Mouse (Mus musculus): ENCODE data around the gene Slmap. TPM values are rescaled to one million over a fixed set of nuclear protein-coding genes. Genes with fewer than 3 reads are reported as not detected.
"Not testable (repeated sequence)": the region's sequence is repeated elsewhere in the genome, so short reads cannot be mapped to it uniquely, and the experiment has no call there.

Slmap gene
- total RNA-seq (2014; rRNA removed) (43.8 and 50.8 TPM in 2 replicates), polyA plus RNA-seq (2012; rRNA removed) (10.4 and 10.5 TPM in 2 replicates)

DNA sequence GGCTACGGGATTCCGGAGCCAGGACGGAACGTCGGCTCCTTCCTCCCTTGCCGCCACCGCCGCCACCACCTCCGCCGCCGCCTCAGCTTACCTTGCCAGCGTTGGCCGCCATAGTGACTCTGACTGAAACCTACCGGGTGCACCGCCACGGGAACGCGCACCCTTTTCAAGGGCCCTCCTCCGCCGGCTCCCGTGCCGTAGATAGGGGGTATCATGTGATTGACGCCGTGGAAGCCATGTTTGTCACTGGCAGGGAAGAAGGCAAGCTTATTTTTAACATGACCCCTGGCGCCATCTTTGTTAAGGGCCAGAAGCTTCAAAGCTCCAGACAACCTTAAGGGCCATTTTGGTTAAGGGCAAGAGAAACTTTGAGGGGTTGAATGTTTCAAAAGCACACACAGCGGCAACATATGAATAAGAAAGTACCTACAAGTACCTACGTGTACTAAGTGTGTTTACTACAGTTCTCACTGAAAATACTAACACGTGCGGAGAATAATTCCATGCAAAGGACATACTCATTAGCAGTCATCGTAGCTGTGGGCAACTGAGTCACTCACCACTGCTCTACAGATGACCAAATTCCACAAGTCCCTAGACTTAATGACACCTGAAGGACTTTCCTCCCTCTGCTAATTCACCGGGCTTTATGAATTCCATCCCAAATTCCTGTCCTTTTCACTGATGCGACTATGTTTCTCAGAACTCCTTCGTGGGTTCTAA, at the start of gene Slmap:
TSS of gene Slmap (minus strand) at position 175 of the 723 bp plus-strand sequence.
- peaks cover 11% of the 10 kb centered on the region for H3K4me1 ChIP-seq (ENCODE audit: control insufficient read depth, insufficient read depth, low read length)
- H3K36me3 ChIP-seq (ENCODE audit: control insufficient read depth, insufficient read depth, low read length): no peaks in the 10 kb centered on the region; the same call in 1 of the 2 replicates
- TF ChIP-seq CTCF (IDR thresholded peaks at IDR 0.05; ENCODE audit: low read depth, low read length) (no peak), POLR2A (IDR thresholded peaks at IDR 0.05; ENCODE audit: extremely low read depth, insufficient read depth, low read length) (peak; percentile 85)
- H3K9ac ChIP-seq (ENCODE audit: low read depth, low read length): peak within 1 kb of the TSS; percentile 97
- H3K79me2 ChIP-seq (ENCODE audit: control insufficient read depth, insufficient read depth, low read length): peaks cover 15% of the 10 kb centered on the region; the same call in 1 of the 2 replicates
- peak within 1 kb of the TSS; percentile 98 for H3K4me3 ChIP-seq (ENCODE audit: insufficient read depth, low read depth, low read length)
- H3K27ac ChIP-seq (replicated peaks; ENCODE audit: insufficient read depth, low read depth, low read length): peak within 1 kb of the TSS; percentile 80
- no peaks in the 10 kb centered on the region for H3K27me3 ChIP-seq (ENCODE audit: control insufficient read depth, insufficient read depth, low read length)
- 12% methylated on average over 31 of the region's 33 CpGs for WGBS
- peak; percentile 97 for DNase-seq (ENCODE audit: extremely low read depth, low read depth, low spot score)

DNA sequence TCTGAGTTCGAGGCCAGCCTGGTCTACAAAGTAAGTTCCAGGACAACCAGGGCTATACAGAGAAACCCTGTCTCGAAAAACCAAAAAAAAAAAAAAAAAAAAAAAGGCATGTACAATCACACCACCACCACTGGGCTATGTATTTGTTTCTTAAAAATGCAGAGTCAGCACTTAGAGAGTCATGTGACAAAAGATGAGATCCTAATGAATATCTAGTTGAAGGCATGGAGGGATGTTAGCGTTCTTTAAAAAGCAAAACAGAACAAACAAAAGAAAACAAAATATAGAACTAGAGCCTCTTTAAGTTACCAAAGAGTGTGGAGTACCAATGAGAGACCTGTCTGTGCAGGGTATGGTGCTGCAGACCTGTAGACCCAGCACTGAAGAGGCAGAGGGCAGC, 48.9 kb upstream of the Slmap start:
- Histone ChIP-seq H3K4me1 (ENCODE audit: control insufficient read depth, insufficient read depth, low read length) (peaks cover 9% of the 10 kb centered on the region), H3K9ac (ENCODE audit: low read depth, low read length) (no peak overlapping the region), H3K27me3 (ENCODE audit: control insufficient read depth, insufficient read depth, low read length) (no peaks in the 10 kb centered on the region), H3K79me2 (ENCODE audit: control insufficient read depth, insufficient read depth, low read length) (peaks cover 25% of the 10 kb centered on the region), H3K4me3 (ENCODE audit: insufficient read depth, low read depth, low read length) (no peak overlapping the region), H3K27ac (replicated peaks; ENCODE audit: insufficient read depth, low read depth, low read length) (no peak overlapping the region), H3K36me3 (ENCODE audit: control insufficient read depth, insufficient read depth, low read length) (no peaks in the 10 kb centered on the region)
- 94% methylated on average over 3 of the region's 3 CpGs for WGBS
- TF ChIP-seq POLR2A (IDR thresholded peaks at IDR 0.05; ENCODE audit: extremely low read depth, insufficient read depth, low read length) (no peak), CTCF (IDR thresholded peaks at IDR 0.05; ENCODE audit: low read depth, low read length) (no peak)
- no peak for DNase-seq (ENCODE audit: extremely low read depth, low read depth, low spot score)

DNA sequence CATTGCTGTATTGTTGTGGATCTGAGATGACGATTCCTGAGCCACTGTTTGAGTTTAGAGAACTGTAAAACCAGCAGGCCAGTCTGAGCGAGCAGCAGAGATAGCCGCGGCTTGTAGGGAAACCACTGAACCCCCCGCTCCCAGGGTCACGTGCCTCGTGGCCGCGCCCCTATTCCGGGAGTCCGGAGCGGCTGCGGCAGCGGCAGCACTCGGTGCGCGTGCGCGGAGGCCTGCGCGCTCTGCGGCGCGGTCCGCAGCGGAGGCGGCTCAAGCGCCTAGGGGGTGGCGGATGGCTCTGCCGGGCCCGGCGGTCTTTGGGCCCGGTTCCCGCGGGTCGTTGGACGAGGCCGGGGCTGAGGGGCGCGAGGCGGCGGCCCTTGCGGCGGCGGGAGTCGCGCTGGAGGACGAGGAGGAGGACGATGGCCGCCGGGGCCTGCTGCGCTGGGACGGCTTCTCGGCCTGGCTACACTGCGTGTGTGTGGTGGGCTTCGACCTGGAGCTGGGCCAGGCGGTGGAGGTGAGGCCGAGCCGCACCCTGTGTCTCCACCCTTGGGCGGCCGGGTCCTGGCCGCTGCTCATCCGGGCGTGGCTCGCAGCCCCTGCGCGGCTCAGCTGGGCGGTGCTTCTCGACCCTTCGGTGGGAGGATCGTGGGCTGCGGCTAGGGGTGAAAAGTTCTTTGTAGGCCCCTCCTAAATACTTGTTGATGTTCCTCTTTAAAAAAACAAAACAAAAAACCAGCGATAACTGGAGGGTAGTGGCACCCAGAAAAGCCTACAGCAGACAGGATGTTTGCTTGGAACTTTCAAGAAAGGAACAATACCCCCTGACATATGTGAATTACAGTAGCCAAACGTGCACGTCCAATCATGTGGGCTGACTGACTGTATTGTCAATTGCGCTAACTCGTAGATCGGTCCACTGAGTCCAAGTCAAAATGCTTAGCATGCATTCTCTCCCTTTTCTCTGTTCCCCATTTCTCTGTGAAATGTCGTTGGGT, 44.9 kb upstream of the Slmap start:
- Histone ChIP-seq H3K4me3 (ENCODE audit: insufficient read depth, low read depth, low read length) (peak overlapping the region; percentile 100), H3K79me2 (ENCODE audit: control insufficient read depth, insufficient read depth, low read length) (peaks cover 20% of the 10 kb centered on the region), H3K27me3 (ENCODE audit: control insufficient read depth, insufficient read depth, low read length) (no peaks in the 10 kb centered on the region), H3K9ac (ENCODE audit: low read depth, low read length) (peak overlapping the region; percentile 100), H3K27ac (replicated peaks; ENCODE audit: insufficient read depth, low read depth, low read length) (peak overlapping the region; percentile 98), H3K36me3 (ENCODE audit: control insufficient read depth, insufficient read depth, low read length) (no peaks in the 10 kb centered on the region), H3K4me1 (ENCODE audit: control insufficient read depth, insufficient read depth, low read length) (peaks cover 10% of the 10 kb centered on the region)
- DNase-seq (ENCODE audit: extremely low read depth, low read depth, low spot score): peak; percentile 70
- TF ChIP-seq CTCF (IDR thresholded peaks at IDR 0.05; ENCODE audit: low read depth, low read length) (no peak), POLR2A (IDR thresholded peaks at IDR 0.05; ENCODE audit: extremely low read depth, insufficient read depth, low read length) (peak; percentile 78)
- under 1% methylated on average over 79 of the region's 79 CpGs for WGBS

DNA sequence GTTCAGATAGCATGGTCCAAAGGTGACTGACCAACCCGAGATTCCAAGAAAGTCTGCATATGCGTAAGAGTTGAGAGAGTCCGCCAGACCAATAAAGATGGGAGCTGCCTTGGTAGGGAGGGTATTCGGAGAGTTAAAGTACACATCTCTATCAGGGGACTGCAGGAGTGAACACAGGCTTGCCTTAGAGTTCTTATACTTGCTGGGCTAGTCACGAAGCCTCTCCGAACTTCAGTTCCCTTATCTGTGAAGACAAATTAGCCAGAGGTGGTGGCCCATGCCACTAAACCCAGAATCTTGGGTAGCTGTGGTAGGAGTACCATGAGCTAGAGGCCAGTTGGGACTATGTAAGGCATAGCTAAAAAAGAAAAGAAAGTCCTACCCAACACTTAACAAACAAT, 44.1 kb upstream of the Slmap start:
- WGBS: 56% methylated on average over 6 of the region's 6 CpGs
- Histone ChIP-seq H3K27me3 (ENCODE audit: control insufficient read depth, insufficient read depth, low read length) (no peaks in the 10 kb centered on the region), H3K36me3 (ENCODE audit: control insufficient read depth, insufficient read depth, low read length) (no peaks in the 10 kb centered on the region), H3K27ac (replicated peaks; ENCODE audit: insufficient read depth, low read depth, low read length) (no peak overlapping the region; the same call in 1 of the 2 replicates), H3K79me2 (ENCODE audit: control insufficient read depth, insufficient read depth, low read length) (peaks cover 19% of the 10 kb centered on the region), H3K4me1 (ENCODE audit: control insufficient read depth, insufficient read depth, low read length) (peaks cover 10% of the 10 kb centered on the region), H3K9ac (ENCODE audit: low read depth, low read length) (no peak overlapping the region), H3K4me3 (ENCODE audit: insufficient read depth, low read depth, low read length) (no peak overlapping the region)
- TF ChIP-seq CTCF (IDR thresholded peaks at IDR 0.05; ENCODE audit: low read depth, low read length) (no peak), POLR2A (IDR thresholded peaks at IDR 0.05; ENCODE audit: extremely low read depth, insufficient read depth, low read length) (no peak)
- DNase-seq (ENCODE audit: extremely low read depth, low read depth, low spot score): no peak

DNA sequence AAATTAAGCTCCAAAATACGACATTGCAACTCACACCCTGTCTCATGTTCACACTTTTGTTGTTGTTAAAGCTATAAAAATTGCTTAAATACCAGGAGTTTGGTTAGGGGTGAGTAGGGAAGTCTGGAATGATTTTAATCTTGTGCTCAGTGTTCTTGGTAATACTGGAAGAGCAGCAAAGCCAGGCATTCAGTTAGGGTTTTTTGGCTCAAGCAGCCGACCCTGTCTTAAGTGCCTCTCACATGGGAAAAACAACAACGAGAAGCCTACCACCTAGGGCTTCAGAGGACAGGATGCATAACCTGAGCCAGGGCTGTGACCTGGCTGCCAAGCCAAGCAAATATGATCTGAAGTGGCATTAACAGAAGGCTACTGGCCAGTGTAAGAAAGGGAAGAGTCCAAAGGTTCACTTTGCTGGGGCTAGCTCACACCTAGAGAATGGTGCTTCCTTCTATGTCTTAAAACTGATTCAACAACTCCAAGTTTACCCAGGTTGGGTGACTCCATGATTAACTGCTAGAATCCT, 41.6 kb upstream of the Slmap start:
- no peak overlapping the region for H3K27ac ChIP-seq (replicated peaks; ENCODE audit: insufficient read depth, low read depth, low read length)
- no peak overlapping the region for H3K4me3 ChIP-seq (ENCODE audit: insufficient read depth, low read depth, low read length)
- peaks cover 7% of the 10 kb centered on the region; the same call in 1 of the 2 replicates for H3K4me1 ChIP-seq (ENCODE audit: control insufficient read depth, insufficient read depth, low read length)
- no peaks in the 10 kb centered on the region for H3K27me3 ChIP-seq (ENCODE audit: control insufficient read depth, insufficient read depth, low read length)
- TF ChIP-seq POLR2A (IDR thresholded peaks at IDR 0.05; ENCODE audit: extremely low read depth, insufficient read depth, low read length) (no peak), CTCF (IDR thresholded peaks at IDR 0.05; ENCODE audit: low read depth, low read length) (no peak)
- no peak for DNase-seq (ENCODE audit: extremely low read depth, low read depth, low spot score)
- peaks cover 9% of the 10 kb centered on the region for H3K79me2 ChIP-seq (ENCODE audit: control insufficient read depth, insufficient read depth, low read length)
- WGBS: 86% methylated on average over 3 of the region's 3 CpGs
- no peak overlapping the region for H3K9ac ChIP-seq (ENCODE audit: low read depth, low read length)
- H3K36me3 ChIP-seq (ENCODE audit: control insufficient read depth, insufficient read depth, low read length): no peaks in the 10 kb centered on the region

DNA sequence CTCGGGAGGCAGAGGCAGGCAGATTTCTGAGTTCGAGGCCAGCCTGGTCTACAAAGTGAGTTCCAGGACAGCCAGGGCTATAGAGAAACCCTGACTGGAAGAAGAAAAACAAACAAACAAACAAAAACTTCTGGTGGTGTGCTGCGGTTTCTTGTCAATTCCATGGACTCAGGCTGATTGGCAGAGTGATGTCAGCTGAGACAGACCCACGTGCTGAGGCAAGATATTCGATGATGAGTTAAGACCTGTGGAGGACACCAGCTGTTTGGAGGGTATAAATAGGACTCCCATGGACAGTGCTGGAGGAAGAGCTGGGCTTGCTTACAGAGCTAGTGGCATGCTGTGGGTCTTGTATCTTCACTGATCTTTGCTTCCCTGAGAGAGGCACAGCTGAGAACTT, 38.8 kb upstream of the Slmap start, which contains the start of gene Dennd6a:
TSS of gene Dennd6a (plus strand) at position 301 of the 400 bp plus-strand sequence.
- H3K79me2 ChIP-seq (ENCODE audit: control insufficient read depth, insufficient read depth, low read length); DNase-seq (ENCODE audit: extremely low read depth, low read depth, low spot score); H3K27ac ChIP-seq (replicated peaks; ENCODE audit: insufficient read depth, low read depth, low read length); H3K4me3 ChIP-seq (ENCODE audit: insufficient read depth, low read depth, low read length); H3K36me3 ChIP-seq (ENCODE audit: control insufficient read depth, insufficient read depth, low read length); H3K27me3 ChIP-seq (ENCODE audit: control insufficient read depth, insufficient read depth, low read length); H3K4me1 ChIP-seq (ENCODE audit: control insufficient read depth, insufficient read depth, low read length); H3K9ac ChIP-seq (ENCODE audit: low read depth, low read length): not testable (repeated sequence)
- 89% methylated on average over 5 of the region's 5 CpGs for WGBS
